Mouse (Mus musculus) thymus, postnatal 0 days (tissue): ENCODE data around the gene Mroh2a. TPM values are rescaled to one million over a fixed set of nuclear protein-coding genes. Genes with fewer than 3 reads are reported as not detected.

ENCODE experiments used
- DNase-seq: peaks from one replicate; pipeline ENCODE4 v3.0.0-alpha.2; 2015; ENCODE audit warnings: low spot score
- polyA plus RNA-seq: library from polyadenylated mRNA; unstranded; fragments of >200 nt; fragmentation: Nextera tagmentation; extraction: Ambion mirVana; gene quantifications from 2 replicates; pipeline ENCODE4 v1.2.1, GENCODE M21; 2015

Mroh2a gene
- polyA plus RNA-seq, 1 experiment from 2014 or later: 1.4 TPM

- no peak for DNase-seq
These were observed 49.1 kb downstream of the Mroh2a start for GRCm38 (mm10) chr1:88275698-88276523.

- DNase-seq: no peak
These were observed 49.8 kb downstream of the Mroh2a start for GRCm38 (mm10) chr1:88276524-88277097.

- peak; percentile 100 for DNase-seq
These were observed 50.5 kb downstream of the Mroh2a start, which contains the start of the genes Hjurp and Trpm8 for GRCm38 (mm10) chr1:88277098-88277817. TSS of gene Hjurp (minus strand) at chr1:88277633. TSS of gene Trpm8 (plus strand) at chr1:88277661.

GRCm38 (mm10) chr1:88277818-88278511 lies 51.2 kb downstream of the Mroh2a start:
- DNase-seq: no peak

- no peak for DNase-seq
These were observed 52.6 kb downstream of the Mroh2a start for GRCm38 (mm10) chr1:88279111-88280005.

- no peak for DNase-seq
These were observed 53.4 kb downstream of the Mroh2a start for GRCm38 (mm10) chr1:88280006-88280690.

GRCm38 (mm10) chr1:88282301-88282700 lies 55.5 kb downstream of the Mroh2a start:
- no peak for DNase-seq

- DNase-seq: no peak
These were observed 56.8 kb downstream of the Mroh2a start for GRCm38 (mm10) chr1:88283376-88284227.

- DNase-seq: no peak
These were observed 57.6 kb downstream of the Mroh2a start for GRCm38 (mm10) chr1:88284228-88284945.

GRCm38 (mm10) chr1:88284946-88285320 lies 58.1 kb downstream of the Mroh2a start:
- DNase-seq: peak; percentile 59

GRCm38 (mm10) chr1:88285652-88286051 lies 58.9 kb downstream of the Mroh2a start:
- no peak for DNase-seq

GRCm38 (mm10) chr1:88286136-88286845 lies 59.5 kb downstream of the Mroh2a start:
- DNase-seq: no peak

- no peak for DNase-seq
These were observed 60.3 kb downstream of the Mroh2a start for GRCm38 (mm10) chr1:88286887-88287696.

GRCm38 (mm10) chr1:88287697-88287980 lies 60.9 kb downstream of the Mroh2a start:
- peak; percentile 79 for DNase-seq

- DNase-seq: no peak
These were observed 61.4 kb downstream of the Mroh2a start for GRCm38 (mm10) chr1:88288056-88288788.

- DNase-seq: no peak
These were observed 62.0 kb downstream of the Mroh2a start for GRCm38 (mm10) chr1:88288789-88289127.
